Mouse (Mus musculus): ENCODE measurements at regions not wholly inside any gene's neighbourhood (a gene's known extent, or its start where the extent isn't known, plus 50 kb on each side); places are given as distances from the start of the nearest gene placed in this dataset.

DNA sequence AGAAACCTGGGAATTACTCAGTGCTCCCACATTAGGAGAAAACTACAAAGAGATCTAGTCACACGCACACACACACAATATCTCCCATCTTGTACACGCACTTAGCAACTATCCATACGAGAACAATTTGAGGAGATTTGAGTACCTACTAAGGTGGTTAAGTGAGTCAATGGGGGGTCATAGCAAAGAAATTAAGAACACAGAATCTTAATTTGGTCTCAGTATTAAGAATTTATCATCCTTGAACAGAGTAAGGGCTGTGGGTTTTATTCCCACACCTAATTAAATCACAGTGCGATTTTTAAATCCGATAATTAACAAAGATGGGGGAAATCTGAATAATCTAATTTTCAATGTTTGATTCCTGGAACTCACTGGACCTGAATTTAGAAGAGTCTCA lies 216.5 kb upstream of the Rgma start:
- no peaks in the 10 kb centered on the region for H3K9me3 ChIP-seq (replicated peaks; ENCODE audit: control insufficient read depth, low read length, poor library complexity, severe bottlenecking)

GRCm38 (mm10) chr7:73160968-73161367 lies 214.3 kb upstream of the Rgma start:
- no peaks in the 10 kb centered on the region for H3K4me1 ChIP-seq (ENCODE audit: control insufficient read depth, insufficient read depth, low read length)
- H3K4me2 ChIP-seq (ENCODE audit: low read length), result no peak overlapping the region
- no peak for ATAC-seq
- no peak overlapping the region for H3K27ac ChIP-seq (ENCODE audit: low read length)
- no peaks in the 10 kb centered on the region for H3K27me3 ChIP-seq (ENCODE audit: control insufficient read depth, insufficient read depth, low read depth, low read length)
- H3K36me3 ChIP-seq (ENCODE audit: control insufficient read depth, insufficient read depth, low read length), result no peaks in the 10 kb centered on the region
- 84% methylated on average over 8 of the region's 8 CpGs for WGBS
- H3K9ac ChIP-seq (ENCODE audit: low read depth, low read length), result no peak overlapping the region
- H3K4me3 ChIP-seq (ENCODE audit: low read depth, low read length), result no peak overlapping the region
- no peaks in the 10 kb centered on the region for H3K9me3 ChIP-seq (replicated peaks; ENCODE audit: control insufficient read depth, low read length, poor library complexity, severe bottlenecking)

More for the DNA sequence above, 216.5 kb upstream of the Rgma start:
- no peaks in the 10 kb centered on the region for H3K4me1 ChIP-seq (ENCODE audit: control insufficient read depth, insufficient read depth, low read length)
- H3K27ac ChIP-seq (ENCODE audit: low read length), result no peak overlapping the region
- no peak overlapping the region for H3K4me2 ChIP-seq (ENCODE audit: low read length)
- no peaks in the 10 kb centered on the region for H3K27me3 ChIP-seq (ENCODE audit: control insufficient read depth, insufficient read depth, low read depth, low read length)
- 85% methylated on average over 5 of the region's 5 CpGs for WGBS
- no peak for ATAC-seq
- no peaks in the 10 kb centered on the region for H3K36me3 ChIP-seq (ENCODE audit: control insufficient read depth, insufficient read depth, low read length)
- H3K4me3 ChIP-seq (ENCODE audit: low read depth, low read length), result no peak overlapping the region
- H3K9ac ChIP-seq (ENCODE audit: low read depth, low read length), result no peak overlapping the region

- WGBS, result 58% methylated on average over 5 of the region's 5 CpGs
- H3K9ac ChIP-seq (ENCODE audit: low read depth, low read length), result no peak overlapping the region
- H3K9me3 ChIP-seq (replicated peaks; ENCODE audit: control insufficient read depth, low read length, poor library complexity, severe bottlenecking), result no peaks in the 10 kb centered on the region
- no peak for ATAC-seq
- no peak overlapping the region for H3K27ac ChIP-seq (ENCODE audit: low read length)
- H3K4me1 ChIP-seq (ENCODE audit: control insufficient read depth, insufficient read depth, low read length), result no peaks in the 10 kb centered on the region
- H3K27me3 ChIP-seq (ENCODE audit: control insufficient read depth, insufficient read depth, low read depth, low read length), result no peaks in the 10 kb centered on the region
- no peak overlapping the region for H3K4me3 ChIP-seq (ENCODE audit: low read depth, low read length)
- no peak overlapping the region for H3K4me2 ChIP-seq (ENCODE audit: low read length)
- no peaks in the 10 kb centered on the region for H3K36me3 ChIP-seq (ENCODE audit: control insufficient read depth, insufficient read depth, low read length)
Observed at GRCm38 (mm10) chr7:73163687-73164086, 211.6 kb upstream of the Rgma start.

- no peaks in the 10 kb centered on the region for H3K27me3 ChIP-seq (ENCODE audit: control insufficient read depth, insufficient read depth, low read depth, low read length)
- no peaks in the 10 kb centered on the region for H3K4me1 ChIP-seq (ENCODE audit: control insufficient read depth, insufficient read depth, low read length)
- no peaks in the 10 kb centered on the region for H3K36me3 ChIP-seq (ENCODE audit: control insufficient read depth, insufficient read depth, low read length)
- H3K4me2 ChIP-seq (ENCODE audit: low read length), result no peak overlapping the region
- H3K4me3 ChIP-seq (ENCODE audit: low read depth, low read length), result no peak overlapping the region
- no peak overlapping the region for H3K27ac ChIP-seq (ENCODE audit: low read length)
- H3K9me3 ChIP-seq (replicated peaks; ENCODE audit: control insufficient read depth, low read length, poor library complexity, severe bottlenecking), result no peaks in the 10 kb centered on the region
- no peak overlapping the region for H3K9ac ChIP-seq (ENCODE audit: low read depth, low read length)
- 85% methylated on average over 8 of the region's 8 CpGs for WGBS
- ATAC-seq, result no peak
Observed at GRCm38 (mm10) chr7:73165521-73165920, 209.8 kb upstream of the Rgma start.

- Histone ChIP-seq H3K27ac (ENCODE audit: low read length) (no peak overlapping the region), H3K4me2 (ENCODE audit: low read length) (no peak overlapping the region), H3K27me3 (ENCODE audit: control insufficient read depth, insufficient read depth, low read depth, low read length) (no peaks in the 10 kb centered on the region), H3K9ac (ENCODE audit: low read depth, low read length) (no peak overlapping the region), H3K9me3 (replicated peaks; ENCODE audit: control insufficient read depth, low read length, poor library complexity, severe bottlenecking) (no peaks in the 10 kb centered on the region), H3K4me3 (ENCODE audit: low read depth, low read length) (no peak overlapping the region), H3K4me1 (ENCODE audit: control insufficient read depth, insufficient read depth, low read length) (no peaks in the 10 kb centered on the region), H3K36me3 (ENCODE audit: control insufficient read depth, insufficient read depth, low read length) (no peaks in the 10 kb centered on the region)
- WGBS, result 88% methylated on average over 8 of the region's 8 CpGs
- ATAC-seq, result no peak
Observed at GRCm38 (mm10) chr7:73169416-73169815, 205.9 kb upstream of the Rgma start.

GRCm38 (mm10) chr7:73172615-73173014 lies 202.7 kb upstream of the Rgma start:
- Histone ChIP-seq H3K4me3 (ENCODE audit: low read depth, low read length) (no peak overlapping the region), H3K4me2 (ENCODE audit: low read length) (no peak overlapping the region), H3K27me3 (ENCODE audit: control insufficient read depth, insufficient read depth, low read depth, low read length) (no peaks in the 10 kb centered on the region), H3K9ac (ENCODE audit: low read depth, low read length) (no peak overlapping the region), H3K27ac (ENCODE audit: low read length) (no peak overlapping the region), H3K9me3 (replicated peaks; ENCODE audit: control insufficient read depth, low read length, poor library complexity, severe bottlenecking) (no peaks in the 10 kb centered on the region), H3K4me1 (ENCODE audit: control insufficient read depth, insufficient read depth, low read length) (no peaks in the 10 kb centered on the region), H3K36me3 (ENCODE audit: control insufficient read depth, insufficient read depth, low read length) (no peaks in the 10 kb centered on the region)
- ATAC-seq, result no peak
- 97% methylated on average over 4 of the region's 4 CpGs for WGBS

- Histone ChIP-seq H3K36me3 (ENCODE audit: control insufficient read depth, insufficient read depth, low read length) (no peaks in the 10 kb centered on the region), H3K4me3 (ENCODE audit: low read depth, low read length) (no peak overlapping the region), H3K9ac (ENCODE audit: low read depth, low read length) (no peak overlapping the region), H3K4me2 (ENCODE audit: low read length) (no peak overlapping the region), H3K27ac (ENCODE audit: low read length) (peak overlapping the region; percentile 79), H3K9me3 (replicated peaks; ENCODE audit: control insufficient read depth, low read length, poor library complexity, severe bottlenecking) (no peaks in the 10 kb centered on the region), H3K4me1 (ENCODE audit: control insufficient read depth, insufficient read depth, low read length) (peaks cover 11% of the 10 kb centered on the region; the same call in 1 of the 2 replicates), H3K27me3 (ENCODE audit: control insufficient read depth, insufficient read depth, low read depth, low read length) (no peaks in the 10 kb centered on the region)
- WGBS, result 59% methylated on average over 8 of the region's 8 CpGs
- no peak; the same call in 1 of the 2 replicates for ATAC-seq
Observed at GRCm38 (mm10) chr7:73183761-73184160, 191.5 kb upstream of the Rgma start.

DNA sequence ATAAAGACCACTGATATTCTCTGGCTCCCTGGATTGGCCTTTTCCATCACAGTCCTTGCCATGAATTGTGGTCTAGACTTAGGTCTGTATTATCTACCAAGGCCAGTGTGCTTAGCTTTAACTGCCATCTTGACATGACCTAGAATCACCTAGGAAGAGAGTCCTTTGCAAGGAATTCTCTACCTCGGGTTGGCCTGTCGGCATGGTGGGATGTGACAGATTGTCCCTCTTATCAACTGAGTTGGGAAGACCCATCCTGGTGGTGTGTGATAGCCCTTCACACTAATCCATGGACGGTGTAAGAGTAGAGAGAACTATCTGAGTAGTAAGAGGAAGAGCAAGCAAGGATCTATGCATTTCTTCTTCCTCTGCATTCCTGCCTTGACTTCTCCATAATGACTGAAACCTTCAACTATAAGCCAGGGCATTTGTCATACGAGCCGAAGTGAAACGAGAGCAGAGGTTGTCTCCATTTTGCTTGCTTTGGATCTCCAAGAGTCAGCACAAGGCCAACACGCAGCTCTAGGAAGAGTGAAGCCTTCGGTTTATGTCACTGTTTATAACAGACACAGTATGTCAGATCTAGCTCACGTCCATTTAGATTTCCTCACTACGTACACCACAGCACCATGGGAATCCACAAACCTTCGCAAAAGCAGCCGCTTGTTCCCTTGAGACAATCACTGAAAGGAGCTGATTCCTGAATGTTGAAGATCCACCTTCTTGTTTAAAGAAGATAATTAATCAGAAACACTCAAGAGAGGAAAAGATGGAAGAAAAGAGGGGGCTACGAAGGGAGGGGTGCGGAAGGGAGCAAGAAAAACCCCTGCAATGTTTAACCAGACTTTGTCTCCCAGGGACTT lies 190.9 kb upstream of the Rgma start:
- 41% methylated on average over 14 of the region's 14 CpGs for WGBS
- H3K27ac ChIP-seq (ENCODE audit: low read length), result peak overlapping the region; percentile 79
- H3K9me3 ChIP-seq (replicated peaks; ENCODE audit: control insufficient read depth, low read length, poor library complexity, severe bottlenecking), result no peaks in the 10 kb centered on the region
- H3K4me2 ChIP-seq (ENCODE audit: low read length), result no peak overlapping the region; the same call in 1 of the 2 replicates
- peak overlapping the region; percentile 12; the same call in 1 of the 2 replicates for H3K9ac ChIP-seq (ENCODE audit: low read depth, low read length)
- peak; percentile 31; the same call in 1 of the 2 replicates for ATAC-seq
- peaks cover 11% of the 10 kb centered on the region; the same call in 1 of the 2 replicates for H3K4me1 ChIP-seq (ENCODE audit: control insufficient read depth, insufficient read depth, low read length)
- no peak overlapping the region for H3K4me3 ChIP-seq (ENCODE audit: low read depth, low read length)
- H3K27me3 ChIP-seq (ENCODE audit: control insufficient read depth, insufficient read depth, low read depth, low read length), result no peaks in the 10 kb centered on the region
- H3K36me3 ChIP-seq (ENCODE audit: control insufficient read depth, insufficient read depth, low read length), result no peaks in the 10 kb centered on the region

GRCm38 (mm10) chr7:73185071-73185531 lies 190.2 kb upstream of the Rgma start:
- 8% methylated on average over 10 of the region's 10 CpGs for WGBS

More at GRCm38 (mm10) chr7:73185071-73185531, 190.2 kb upstream of the Rgma start:
- H3K27me3 ChIP-seq (ENCODE audit: control insufficient read depth, insufficient read depth, low read depth, low read length), result no peaks in the 10 kb centered on the region
- H3K4me1 ChIP-seq (ENCODE audit: control insufficient read depth, insufficient read depth, low read length), result peaks cover 11% of the 10 kb centered on the region; the same call in 1 of the 2 replicates
- ATAC-seq, result peak; percentile 94
- no peak overlapping the region for H3K4me2 ChIP-seq (ENCODE audit: low read length)
- H3K9ac ChIP-seq (ENCODE audit: low read depth, low read length), result peak overlapping the region; percentile 12; the same call in 1 of the 2 replicates
- no peak overlapping the region for H3K4me3 ChIP-seq (ENCODE audit: low read depth, low read length)
- H3K9me3 ChIP-seq (replicated peaks; ENCODE audit: control insufficient read depth, low read length, poor library complexity, severe bottlenecking), result no peaks in the 10 kb centered on the region
- peak overlapping the region; percentile 79 for H3K27ac ChIP-seq (ENCODE audit: low read length)
- H3K36me3 ChIP-seq (ENCODE audit: control insufficient read depth, insufficient read depth, low read length), result no peaks in the 10 kb centered on the region
